24 mouse cellular contexts compared by ENCODE assay signal in the genomic region with DNA sequence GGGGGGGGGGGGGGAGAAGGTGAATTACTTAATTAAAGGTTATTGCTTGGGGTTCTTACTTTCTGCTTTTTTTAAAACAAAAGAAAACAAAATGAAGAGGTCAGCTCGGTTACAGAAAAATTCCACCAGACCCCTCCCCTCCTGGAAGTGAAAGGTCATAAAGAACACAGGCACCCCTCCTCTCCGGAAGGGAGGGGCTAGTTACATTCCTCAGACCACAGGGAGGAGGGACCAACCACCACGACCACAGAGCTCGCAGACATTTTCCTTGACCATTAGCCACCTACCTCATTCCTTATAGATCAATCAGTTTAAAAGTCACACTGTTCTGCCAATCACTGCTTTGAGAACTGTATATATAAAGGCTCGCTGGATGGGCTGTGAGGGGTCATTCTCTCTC. TPM values are rescaled to one million over a fixed set of nuclear protein-coding genes. Genes with fewer than 3 reads are reported as not detected.
DNase-seq lines count a peak whose midpoint lies in the region; ATAC-seq and TF ChIP-seq lines count a peak whose summit lies in the region.
"Had no signal": no experiment of that assay in that cellular context is flagged by ENCODE, and none has a peak within 500 bp of the region (broad histone marks: within the 10 kb centered on the region; RNA-seq: fewer than 3 reads in every experiment).

No protein-coding gene starts in this region.

- DNase-seq in lung, postnatal 10 days, result no peak
- DNase-seq in ES-E14 (ENCODE audit: low read depth, low spot score), result no peak
- peak; percentile 12 for DNase-seq in forelimb bud, embryonic 11.5 days (ENCODE audit: low read depth, low spot score)
- DNase-seq in left cerebral cortex, adult 18-20 months (ENCODE audit: low spot score in 2 of 2), result no peak
- no peak for DNase-seq in urinary bladder, postnatal 14 days (ENCODE audit: low spot score)

- TF ChIP-seq POLR2A in ES-Bruce4 (IDR thresholded peaks at IDR 0.05; ENCODE audit: insufficient read depth, low read length), result no peak

- in situ Hi-C loops in ES-E14 (cut with MboI; ENCODE audit: low sequenced_read_pairs in 2 of 2, unreplicated experiment in 2 of 2), result no loop called here

- no peak overlapping the region for H3K4me3 ChIP-seq in lung, embryonic 15.5 days
- H3K4me3 ChIP-seq in ES-Bruce4 (ENCODE audit: low read depth, low read length) (no peak overlapping the region), ES-E14 (ENCODE audit: insufficient read depth in 1 of 2, low read depth in 1 of 2, low read length in 2 of 2, poor library complexity in 1 of 2, severe bottlenecking in 1 of 2) (no peak overlapping the region)
- H3K4me3 ChIP-seq: forebrain, embryonic 13.5 days; hindbrain, embryonic 13.5 days; limb, embryonic 10.5 days had no signal

- no peaks in the 10 kb centered on the region for H3K36me3 ChIP-seq in lung, embryonic 15.5 days
- H3K36me3 ChIP-seq in ES-Bruce4 (ENCODE audit: control insufficient read depth, insufficient read depth, low read length, poor library complexity, severe bottlenecking) (no peaks in the 10 kb centered on the region), ES-E14 (ENCODE audit: control insufficient read depth, insufficient read depth, low read length, poor library complexity, severe bottlenecking) (no peaks in the 10 kb centered on the region)
- H3K36me3 ChIP-seq: hindbrain, embryonic 13.5 days; limb, embryonic 10.5 days had no signal

- 34% methylated on average over 5 of the region's 5 CpGs for WGBS in lung, embryonic 15.5 days

- no peak for ATAC-seq in lung, embryonic 15.5 days (ENCODE audit: borderline replicate concordance, extremely low read depth, low FRiP score, low TSS enrichment)

- H3K9me3 ChIP-seq in lung, embryonic 15.5 days, result no peaks in the 10 kb centered on the region
- H3K9me3 ChIP-seq in ES-Bruce4 (replicated peaks; ENCODE audit: control insufficient read depth, insufficient read depth, low read length, poor library complexity, severe bottlenecking), result no peaks in the 10 kb centered on the region; the same call in 1 of the 2 replicates
- no peaks in the 10 kb centered on the region for H3K9me3 ChIP-seq in ES-E14 (ENCODE audit: control insufficient read depth, insufficient read depth, low read depth, low read length)
- H3K9me3 ChIP-seq: forebrain, embryonic 13.5 days; hindbrain, embryonic 13.5 days; limb, embryonic 10.5 days had no signal

- peaks cover 46% of the 10 kb centered on the region for H3K4me1 ChIP-seq in lung, embryonic 15.5 days
- H3K4me1 ChIP-seq in ES-Bruce4 (ENCODE audit: control insufficient read depth, insufficient read depth, low read length) (peaks cover 13% of the 10 kb centered on the region), ES-E14 (ENCODE audit: control insufficient read depth in 2 of 2, insufficient read depth in 2 of 2, low read length in 2 of 2, poor library complexity in 1 of 2) (peaks cover 4 to 21% of the 10 kb centered on the region in 2 experiments)

- peak overlapping the region; percentile 80 for H3K27ac ChIP-seq in lung, embryonic 15.5 days
- H3K27ac ChIP-seq in ES-Bruce4 (ENCODE audit: insufficient read depth, low read length) (peak overlapping the region; percentile 75), ES-E14 (ENCODE audit: insufficient read depth, low read depth, low read length, poor library complexity, severe bottlenecking) (peak overlapping the region; percentile 66; the same call in 1 of the 2 replicates)
- H3K27ac ChIP-seq: macrophage had no signal

- TF ChIP-seq EP300 in ES-Bruce4 (IDR thresholded peaks at IDR 0.05; ENCODE audit: insufficient read depth, low read depth, low read length), result 0 out of 2 replicates have a peak, but pooled peaks have one; percentile 9

- no peaks in the 10 kb centered on the region for H3K27me3 ChIP-seq in lung, embryonic 15.5 days
- no peaks in the 10 kb centered on the region for H3K27me3 ChIP-seq in ES-Bruce4 (ENCODE audit: control insufficient read depth, insufficient read depth, low read length, poor library complexity, severe bottlenecking)
- H3K27me3 ChIP-seq: hindbrain, embryonic 13.5 days had no signal

- H3K4me2 ChIP-seq in lung, embryonic 15.5 days, result no peak overlapping the region
- H3K4me2 ChIP-seq: forebrain, embryonic 13.5 days; hindbrain, embryonic 13.5 days had no signal

- no peak overlapping the region for H3K9ac ChIP-seq in lung, embryonic 15.5 days
- H3K9ac ChIP-seq in ES-Bruce4 (ENCODE audit: low read depth, poor library complexity, severe bottlenecking) (no peak overlapping the region), ES-E14 (ENCODE audit: insufficient read depth, low read depth, low read length, poor library complexity, severe bottlenecking) (no peak overlapping the region)
- H3K9ac ChIP-seq: forebrain, embryonic 13.5 days; hindbrain, embryonic 13.5 days had no signal

- no peak for TF ChIP-seq CTCF in ES-Bruce4 (IDR thresholded peaks at IDR 0.05; ENCODE audit: low read depth, low read length)

TF ChIP-seq in ES-E14, 5 proteins besides CTCF, POLR2A, EP300 and RAD21:
- no peak for TF ChIP-seq ZNF384 (IDR thresholded peaks at IDR 0.05; ENCODE audit: low read depth, low read length)
- no peak for TF ChIP-seq MAFK (IDR thresholded peaks at IDR 0.05; ENCODE audit: insufficient read depth, low read depth, low read length)
- no peak for TF ChIP-seq ZC3H11A (IDR thresholded peaks at IDR 0.05; ENCODE audit: borderline replicate concordance, low read depth, low read length)
- no peak for TF ChIP-seq HCFC1 (IDR thresholded peaks at IDR 0.05; ENCODE audit: borderline replicate concordance, insufficient read depth, low read length)
- TF ChIP-seq CHD2 (IDR thresholded peaks at IDR 0.05; ENCODE audit: low read depth, low read length), result no peak

RNA-seq across cellular contexts. Expression of gene Smbd1, which starts 6.4 kb away (rescaled TPM):
- polyA plus RNA-seq in lung, embryonic 15.5 days (2015; fragmentation: Nextera tagmentation; extraction: Ambion mirVana), result not detected in 2 replicates
- not detected in 2 replicates for polyA plus RNA-seq in ES-Bruce4 (2011; ENCODE audit: insufficient read depth, insufficient read length, low read depth, missing spikeins)
- 0.58 TPM in 1 of 2 replicates, not detected in the other for total RNA-seq in ES-E14 (2012; rRNA removed)
- not detected for total RNA-seq in left cerebral cortex, adult 18-20 months (2021)
- total RNA-seq: adrenal gland, postnatal 14 days; gastrocnemius, adult 8-10 months; granulocyte monocyte progenitor cell, adult 5-6 weeks; heart, postnatal 25 days; layer of hippocampus, adult 18-20 months; layer of hippocampus, postnatal 14 days; liver, adult 2 months; midbrain, postnatal 0 days had no signal
- polyA plus RNA-seq: brain, embryonic 14.5 days; embryonic facial prominence, embryonic 14.5 days; forebrain, embryonic 13.5 days; frontal cortex, adult 2 months; heart, embryonic 14.5 days; hindbrain, embryonic 13.5 days; limb, embryonic 10.5 days; liver, adult 2 months; liver, embryonic 16.5 days; macrophage; midbrain, postnatal 0 days had no signal

RNA-seq across cellular contexts. Expression of gene Muc20, which starts 6.7 kb away (rescaled TPM):
- polyA plus RNA-seq in lung, embryonic 15.5 days (2015; fragmentation: Nextera tagmentation; extraction: Ambion mirVana), result 0.04 and 0.09 TPM in 2 replicates
- not detected in 2 replicates for polyA plus RNA-seq in ES-Bruce4 (2011; ENCODE audit: insufficient read depth, insufficient read length, low read depth, missing spikeins)
- total RNA-seq in ES-E14 (2012; rRNA removed), result not detected in 2 replicates
- not detected for total RNA-seq in left cerebral cortex, adult 18-20 months (2021)
- total RNA-seq: granulocyte monocyte progenitor cell, adult 5-6 weeks; layer of hippocampus, adult 18-20 months; layer of hippocampus, postnatal 14 days; liver, adult 2 months had no signal
- polyA plus RNA-seq: forebrain, embryonic 13.5 days; frontal cortex, adult 2 months; hindbrain, embryonic 13.5 days; limb, embryonic 10.5 days; liver, adult 2 months; liver, embryonic 16.5 days; macrophage; midbrain, postnatal 0 days had no signal
